Mouse (Mus musculus) brown adipose tissue, adult 24 weeks (tissue): ENCODE results near the gene Ppm1h. TPM values are rescaled to one million over a fixed set of nuclear protein-coding genes. Genes with fewer than 3 reads are reported as not detected.

Experiments
- H3K27ac ChIP-seq: fragments of 200-500 bp; replicated peaks from 2 replicates; pipeline ENCODE4 v1.5.1; 2012; ENCODE audit warnings: low read depth, mild to moderate bottlenecking, low read length
- H3K4me1 ChIP-seq: fragments of 200-500 bp; 2 replicates; pipeline ENCODE4 v1.6.1; 2012; ENCODE audit warnings: low read length, mixed read lengths; ENCODE audit not compliant: control insufficient read depth, insufficient read depth, insufficient read length
- H3K4me3 ChIP-seq: fragments of 200-500 bp; 2 replicates; pipeline ENCODE4 v1.5.1; 2012; ENCODE audit warnings: low read depth, mild to moderate bottlenecking, low read length, moderate library complexity; ENCODE audit not compliant: insufficient read depth
- polyA plus RNA-seq: library from polyadenylated mRNA; stranded (reverse); fragments of >200 nt; gene quantifications from 2 replicates; pipeline ENCODE4 v1.2.4, GENCODE M21; 2012; ENCODE audit not compliant: missing spikeins, insufficient read depth, insufficient read length

Gene Ppm1h
- polyA plus RNA-seq, 1 experiment: 0.67 TPM

DNA sequence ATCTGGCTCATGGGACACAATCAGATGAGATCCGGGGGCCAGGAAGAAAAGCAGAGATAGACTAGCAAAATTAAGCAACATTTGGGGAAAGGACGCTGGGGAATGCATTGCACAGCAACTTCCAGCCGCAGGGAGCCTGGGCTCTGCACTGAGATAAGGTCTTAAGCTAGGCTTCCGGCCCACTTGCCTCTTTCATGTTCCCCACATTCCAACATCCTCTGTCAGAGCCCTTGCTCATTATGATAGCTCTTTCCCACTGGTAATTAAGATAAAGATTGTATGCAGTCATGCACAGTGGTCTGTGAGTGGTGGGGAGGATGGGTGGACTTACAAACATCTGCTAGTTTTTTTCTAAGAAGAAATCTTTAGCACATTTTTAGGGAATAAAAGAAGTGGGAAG, 176.6 kb downstream of the Ppm1h start:
- Histone ChIP-seq H3K4me3 (no peak overlapping the region), H3K27ac (0 out of 2 replicates have a peak overlapping the region, but pooled peaks have one; percentile 29)

DNA sequence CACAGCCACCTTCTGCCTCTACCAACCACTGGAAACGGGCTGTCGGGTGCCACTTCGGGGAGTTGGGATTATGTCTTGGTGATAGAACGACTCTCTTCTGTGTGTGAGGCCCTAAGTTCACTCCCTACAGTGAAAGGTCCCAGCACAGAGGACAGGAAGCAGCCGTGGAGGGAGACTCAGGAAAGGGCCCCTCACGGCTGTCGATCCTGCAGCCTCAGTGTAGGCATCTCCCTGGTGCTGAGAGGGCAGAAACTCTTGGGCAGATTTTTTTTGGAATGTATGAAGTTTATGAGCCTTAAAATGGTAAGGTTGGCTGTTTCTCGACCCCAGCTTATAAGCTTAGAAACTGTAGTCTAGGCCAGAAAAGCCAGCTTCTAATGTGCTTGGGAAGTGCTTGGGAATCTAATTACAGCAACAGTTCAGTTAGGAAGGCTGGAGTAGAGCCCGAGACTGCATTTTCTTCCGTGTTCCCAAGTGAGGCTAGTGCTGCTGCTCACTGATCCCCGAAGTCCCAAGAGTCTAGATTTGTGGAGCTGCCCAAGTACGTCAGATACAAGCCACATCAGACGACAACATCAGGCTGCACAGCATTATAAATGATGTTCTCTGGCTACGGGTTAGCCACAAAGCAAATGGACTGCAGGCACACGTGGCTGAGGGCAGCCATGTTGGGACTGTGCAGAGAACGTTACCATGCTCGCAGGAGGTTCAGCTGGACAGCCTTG, 177.6 kb downstream of the Ppm1h start:
- Histone ChIP-seq H3K27ac (peak overlapping the region; percentile 24; the same call in 1 of the 2 replicates), H3K4me1 (no peaks in the 10 kb centered on the region; the same call in 1 of the 2 replicates), H3K4me3 (no peak overlapping the region)

More for the DNA sequence above, 176.6 kb downstream of the Ppm1h start:
- H3K4me1 ChIP-seq: no peaks in the 10 kb centered on the region; the same call in 1 of the 2 replicates

DNA sequence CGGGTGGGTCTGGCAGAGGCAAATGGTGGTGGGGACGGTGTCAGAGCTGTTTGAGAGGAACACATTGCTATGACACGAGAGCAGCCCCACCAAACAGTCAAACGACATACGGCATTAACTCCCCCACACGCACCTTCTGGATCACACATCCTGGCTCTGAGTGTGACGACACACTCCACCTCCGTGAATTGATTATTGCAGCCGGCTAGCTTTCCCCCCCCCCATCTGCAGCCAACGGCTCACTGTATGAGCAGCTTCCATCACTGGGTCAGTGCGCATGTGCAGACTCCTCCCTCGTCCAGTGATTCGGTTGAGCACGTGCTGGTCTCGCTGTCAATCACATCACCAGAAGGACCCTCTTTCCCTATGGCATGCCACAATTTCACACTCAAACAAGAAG, 178.6 kb downstream of the Ppm1h start:
- H3K27ac ChIP-seq: no peak overlapping the region
- no peaks in the 10 kb centered on the region; the same call in 1 of the 2 replicates for H3K4me1 ChIP-seq
- no peak overlapping the region for H3K4me3 ChIP-seq

DNA sequence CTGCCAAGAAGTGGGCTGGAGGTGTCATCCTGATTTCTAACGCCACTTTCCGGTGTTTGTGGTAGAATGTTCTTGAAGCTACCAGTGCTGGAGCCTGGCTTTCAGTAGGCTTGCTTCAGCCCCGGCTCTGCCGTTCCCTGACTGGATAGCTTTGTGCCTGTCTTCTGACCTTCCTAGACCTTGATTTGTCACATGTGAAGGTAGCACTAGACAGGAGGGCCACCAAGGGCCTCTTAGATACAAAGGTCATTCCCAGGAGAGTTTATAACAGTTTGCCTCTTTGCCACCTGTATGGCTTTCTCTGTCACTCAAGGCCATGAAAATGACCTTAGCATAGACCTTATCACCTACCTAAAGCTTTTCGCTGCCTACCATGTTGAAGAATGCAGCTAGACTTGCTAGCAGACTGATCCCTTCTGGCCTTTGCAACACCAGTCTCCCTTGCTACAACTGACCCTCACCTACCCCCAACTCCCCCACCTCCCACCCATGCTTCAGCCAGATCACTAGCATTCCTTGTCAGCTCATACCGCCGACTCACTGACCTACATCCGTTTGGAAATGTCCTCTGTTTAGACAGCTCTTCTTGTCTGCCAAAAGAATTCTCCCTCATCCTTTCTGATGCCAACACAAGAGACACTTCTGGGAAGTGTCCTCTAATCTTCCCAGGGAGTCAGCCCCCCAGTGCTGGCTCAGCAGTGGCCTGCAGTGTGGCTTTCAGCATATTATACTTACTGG, 180.5 kb downstream of the Ppm1h start:
- no peaks in the 10 kb centered on the region for H3K4me1 ChIP-seq
- no peak overlapping the region for H3K4me3 ChIP-seq
- no peak overlapping the region for H3K27ac ChIP-seq

DNA sequence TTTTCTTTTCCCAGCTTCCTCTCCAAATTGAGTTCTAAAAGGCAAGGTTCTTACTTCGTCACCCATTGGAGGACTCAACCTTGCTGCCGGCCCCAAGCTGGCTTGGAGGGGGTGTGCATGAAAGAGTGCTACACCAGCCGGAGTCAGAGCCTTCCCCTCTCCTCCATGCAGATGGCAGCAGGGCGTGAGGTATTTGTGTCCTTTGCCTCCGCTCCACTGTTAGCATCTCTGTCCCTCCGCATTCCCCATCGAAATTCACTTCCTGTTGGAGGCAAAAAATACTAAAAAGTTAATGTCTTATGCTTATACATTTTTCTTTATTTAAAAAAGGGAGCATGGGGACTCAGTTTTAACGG, 181.1 kb downstream of the Ppm1h start:
- Histone ChIP-seq H3K4me3 (no peak overlapping the region), H3K4me1 (no peaks in the 10 kb centered on the region), H3K27ac (no peak overlapping the region)

DNA sequence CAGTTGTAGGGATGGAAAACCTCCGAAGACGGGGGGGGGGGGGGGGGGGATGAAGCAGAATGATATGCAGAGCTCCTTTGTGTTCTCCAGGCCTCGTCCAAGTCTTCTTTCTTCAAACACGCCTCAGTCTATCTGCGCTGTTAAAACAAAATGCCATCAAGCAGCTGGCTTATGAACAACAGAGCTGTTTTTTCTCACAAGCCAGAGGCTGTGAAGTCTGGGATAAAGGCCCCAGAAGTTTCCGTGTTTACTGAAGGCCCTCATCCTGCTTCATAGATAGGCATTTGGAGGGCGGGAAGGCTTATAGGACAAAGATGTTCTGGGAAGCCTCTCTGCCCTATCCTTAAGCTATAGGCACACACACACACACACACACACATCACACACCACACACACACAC, 181.5 kb downstream of the Ppm1h start:
- H3K4me3 ChIP-seq: no peak overlapping the region
- no peaks in the 10 kb centered on the region for H3K4me1 ChIP-seq
- H3K27ac ChIP-seq: no peak overlapping the region

DNA sequence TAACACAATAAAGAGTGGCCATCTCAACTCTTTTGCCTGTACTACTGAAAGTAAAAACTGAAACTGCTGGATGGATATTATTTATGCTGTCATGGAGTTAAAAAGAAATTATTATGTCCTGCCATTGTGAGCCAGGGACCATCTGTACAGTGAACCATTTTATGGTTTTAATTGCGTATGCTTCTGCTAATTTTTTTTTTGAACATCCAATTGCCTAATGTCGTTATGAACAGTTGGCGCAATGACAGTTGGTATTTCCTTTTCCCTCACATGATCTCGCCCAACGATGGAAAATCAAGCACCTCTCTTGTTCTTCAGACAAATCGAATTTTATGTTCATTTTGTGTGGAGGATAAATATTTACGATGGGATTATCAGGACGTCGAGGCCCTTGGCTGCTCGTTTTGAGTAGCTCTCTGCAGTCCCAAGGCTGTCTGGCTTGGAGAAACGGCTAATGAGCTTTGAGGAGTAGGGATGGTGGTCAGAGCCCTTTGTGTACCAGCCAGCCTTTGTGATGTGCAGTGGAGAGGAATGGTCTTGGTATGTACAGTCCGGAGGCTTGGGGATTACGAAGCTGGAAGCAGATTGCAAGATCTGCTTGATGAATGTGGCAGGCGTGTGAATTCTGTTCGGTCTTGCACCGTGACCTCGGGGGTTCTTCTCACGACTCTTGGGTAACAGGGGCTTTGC, 183.3 kb downstream of the Ppm1h start:
- Histone ChIP-seq H3K27ac (no peak overlapping the region), H3K4me1 (no peaks in the 10 kb centered on the region), H3K4me3 (no peak overlapping the region)

DNA sequence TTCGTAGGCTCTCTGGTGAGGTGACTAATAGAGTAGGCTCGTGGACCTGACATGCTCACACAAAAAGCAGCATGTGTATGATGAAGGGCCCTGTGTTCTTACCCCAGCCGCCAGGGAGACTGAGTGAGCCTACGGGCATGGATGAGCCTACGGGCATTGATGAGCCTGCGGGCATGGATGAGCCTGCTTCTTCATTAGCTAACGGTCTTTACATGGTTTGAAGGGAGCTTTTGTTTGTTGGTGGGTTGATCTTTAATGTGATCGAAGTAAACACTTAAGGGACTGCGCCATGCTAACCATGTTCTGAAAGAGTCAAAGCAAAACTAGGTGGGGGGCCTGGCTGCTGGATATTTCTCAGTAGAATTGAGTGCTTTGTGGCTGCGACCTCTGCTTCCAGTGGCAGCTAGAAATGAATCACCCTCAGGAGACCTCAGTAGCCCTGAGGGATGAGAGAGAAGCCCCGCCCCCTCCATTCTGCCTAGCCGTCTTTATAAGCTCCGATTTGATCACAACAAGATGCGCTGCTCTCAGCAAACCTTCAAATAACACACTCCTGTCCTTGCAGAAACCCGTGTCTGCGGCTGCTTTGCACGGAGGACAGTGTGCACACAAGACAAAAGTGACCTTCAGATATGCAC, 183.9 kb downstream of the Ppm1h start:
- H3K27ac ChIP-seq: no peak overlapping the region
- H3K4me1 ChIP-seq: no peaks in the 10 kb centered on the region
- H3K4me3 ChIP-seq: no peak overlapping the region

DNA sequence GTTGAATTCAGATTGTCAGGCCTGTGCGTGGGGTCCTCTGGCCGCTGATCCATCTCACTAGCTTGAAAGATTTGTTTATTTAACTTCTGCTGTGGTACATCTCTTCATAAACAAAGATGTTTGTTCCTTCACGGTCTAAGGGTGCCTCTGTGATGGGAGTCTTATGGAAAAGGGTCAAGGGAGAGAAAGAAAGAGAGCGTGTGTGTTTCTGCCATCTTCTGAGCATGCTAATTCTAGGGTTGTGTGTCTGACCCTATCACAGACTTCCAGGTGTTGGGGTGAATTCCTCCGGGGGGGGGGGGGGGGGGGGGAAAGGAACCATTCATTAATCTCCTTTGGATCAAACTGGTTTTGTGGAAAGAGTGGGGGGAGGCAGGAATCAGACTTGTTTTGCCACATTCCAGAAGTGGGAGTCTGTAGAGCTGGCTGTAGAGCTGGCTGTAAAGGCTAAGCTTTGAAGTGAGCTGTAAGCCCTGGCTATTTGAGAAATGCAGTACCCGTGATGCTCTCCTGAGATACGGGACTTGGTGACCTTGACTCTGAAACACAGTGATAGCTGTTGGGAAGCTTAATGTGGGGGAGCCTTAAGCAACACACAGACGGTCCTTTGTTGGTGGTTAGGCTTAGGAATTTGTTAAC, 191.4 kb downstream of the Ppm1h start:
- no peaks in the 10 kb centered on the region for H3K4me1 ChIP-seq
- no peak overlapping the region for H3K27ac ChIP-seq
- no peak overlapping the region for H3K4me3 ChIP-seq

DNA sequence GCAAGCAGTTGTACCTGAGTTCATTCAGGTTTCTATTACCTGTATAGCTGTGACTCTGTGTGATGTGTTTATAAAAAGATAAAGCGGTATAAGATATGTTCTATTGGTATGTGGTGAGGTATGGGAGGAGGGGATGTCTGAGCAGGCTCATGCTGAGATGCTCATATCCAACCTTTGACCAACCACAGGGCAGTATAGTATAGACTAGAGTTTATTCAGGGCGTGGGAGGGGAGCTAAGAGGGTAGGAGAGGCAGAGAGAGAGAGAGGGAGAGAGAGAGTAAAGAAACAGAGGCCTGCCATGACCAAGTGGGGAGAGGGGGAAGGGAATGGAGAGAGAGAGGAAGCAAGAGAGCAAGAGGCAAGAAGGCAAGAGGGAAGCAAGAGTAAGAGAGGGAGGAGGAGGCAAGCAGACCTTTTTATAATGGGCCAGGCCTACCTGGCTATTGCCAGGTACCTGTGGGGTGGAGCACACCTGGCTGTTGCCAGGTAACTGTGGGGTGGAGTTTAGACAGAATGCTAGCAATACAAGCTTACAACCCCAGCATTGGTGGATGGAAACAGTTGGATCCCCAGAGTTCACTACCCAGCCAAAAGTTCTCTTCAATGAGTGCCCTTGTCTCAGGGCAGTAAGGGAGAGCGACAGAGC, 192.4 kb downstream of the Ppm1h start:
- H3K4me1 ChIP-seq: no peaks in the 10 kb centered on the region
- H3K4me3 ChIP-seq: no peak overlapping the region
- no peak overlapping the region for H3K27ac ChIP-seq

DNA sequence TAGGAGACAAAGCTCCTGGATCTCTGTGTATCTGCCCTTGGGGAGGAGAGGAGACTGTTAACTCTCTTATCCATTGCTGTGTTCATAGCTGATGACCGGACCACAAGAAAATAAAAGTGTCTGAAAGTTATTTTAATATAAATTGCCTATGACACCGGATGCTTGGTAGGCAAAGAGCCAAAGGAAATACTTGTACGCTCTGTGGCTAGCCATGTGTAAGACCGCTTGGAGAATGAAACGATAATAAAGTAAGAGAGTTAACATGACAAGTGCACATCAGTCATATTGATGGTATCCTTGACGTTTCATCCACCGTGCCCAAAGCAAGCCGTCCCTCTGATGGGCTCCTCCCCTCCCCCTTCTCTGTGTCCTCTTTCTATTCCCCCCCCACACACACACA, 194.2 kb downstream of the Ppm1h start:
- no peak overlapping the region for H3K4me3 ChIP-seq
- H3K4me1 ChIP-seq: no peaks in the 10 kb centered on the region
- H3K27ac ChIP-seq: no peak overlapping the region

DNA sequence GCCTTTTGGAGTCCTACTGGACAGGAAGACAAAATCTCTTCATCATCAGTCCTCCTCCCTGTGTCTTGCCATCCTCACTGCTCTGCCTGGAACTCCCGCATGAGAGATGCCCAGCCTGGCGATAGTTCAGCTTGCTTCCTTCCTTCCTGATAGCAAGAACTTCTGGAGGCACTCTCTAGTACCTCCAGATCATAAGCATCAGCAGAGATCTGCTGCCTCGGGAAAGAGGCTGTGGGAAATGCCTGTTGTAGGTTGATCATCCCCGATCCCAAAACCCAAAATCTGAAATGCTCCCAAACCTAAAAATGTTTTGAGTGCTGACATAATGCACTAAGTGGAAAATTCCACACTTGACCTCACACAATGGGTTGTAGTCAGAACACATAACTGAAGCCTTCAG, 198.4 kb downstream of the Ppm1h start:
- Histone ChIP-seq H3K27ac (no peak overlapping the region), H3K4me1 (0 out of 2 replicates have a peak, but pooled peaks cover 1% of the 10 kb centered on the region)

DNA sequence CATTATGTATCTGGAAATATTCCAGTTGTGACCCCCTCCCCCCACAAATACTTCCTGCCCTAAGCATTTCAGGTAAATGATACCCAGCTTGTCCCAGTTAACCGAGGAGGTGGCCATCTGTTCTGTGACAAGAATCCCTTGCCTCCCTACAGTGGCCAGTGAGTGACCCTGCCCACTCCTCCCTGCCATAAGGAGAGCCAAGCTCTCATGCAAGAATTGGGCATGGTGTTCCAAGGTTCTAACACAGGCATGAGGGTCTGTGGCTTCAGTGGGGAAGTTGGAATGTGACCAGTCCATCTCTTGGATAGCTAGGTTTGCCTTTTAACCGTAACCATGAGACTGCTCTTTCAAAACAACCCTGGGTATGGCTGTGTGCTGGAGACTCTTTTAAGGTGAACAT, 198.9 kb downstream of the Ppm1h start:
- Histone ChIP-seq H3K4me3 (no peak overlapping the region), H3K4me1 (0 out of 2 replicates have a peak, but pooled peaks cover 2% of the 10 kb centered on the region), H3K27ac (no peak overlapping the region)

More for the DNA sequence above, 198.4 kb downstream of the Ppm1h start:
- no peak overlapping the region for H3K4me3 ChIP-seq

DNA sequence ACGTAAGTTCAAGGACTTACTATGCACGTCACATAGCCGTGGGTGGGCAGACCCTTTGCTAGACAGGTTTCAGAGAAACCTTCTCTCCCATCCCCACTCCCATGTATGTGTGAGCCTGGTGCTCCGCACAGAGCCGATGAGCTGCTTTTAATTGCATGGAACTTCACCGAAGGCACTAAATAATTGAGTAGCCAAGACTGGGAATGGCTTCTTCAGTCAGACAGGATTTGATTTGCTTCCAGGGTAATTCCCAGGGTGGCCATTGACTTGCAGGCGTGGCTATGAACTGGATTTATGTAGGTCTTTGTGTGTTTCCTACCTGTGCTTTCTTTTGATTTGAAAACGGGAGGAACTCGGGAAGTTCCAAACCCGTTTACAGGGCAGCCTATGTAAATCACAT, 202.9 kb downstream of the Ppm1h start:
- Histone ChIP-seq H3K27ac (no peak overlapping the region), H3K4me1 (peaks cover 6% of the 10 kb centered on the region), H3K4me3 (no peak overlapping the region)
